Mouse (Mus musculus) spleen, postnatal 36 days (tissue): Measurements from ENCODE around the gene Tsnaxip1.
"Not testable (repeated sequence)": the region's sequence is repeated elsewhere in the genome, so short reads cannot be mapped to it uniquely, and the experiment has no call there.

ENCODE experiments used
- DNase-seq, 2 experiments: peaks; one replicate each; pipeline ENCODE4 v3.0.0; 2022; ENCODE audit warnings: low spot score in 2 of 2, mixed read lengths in 1 of 2

The Tsnaxip1 gene

DNA sequence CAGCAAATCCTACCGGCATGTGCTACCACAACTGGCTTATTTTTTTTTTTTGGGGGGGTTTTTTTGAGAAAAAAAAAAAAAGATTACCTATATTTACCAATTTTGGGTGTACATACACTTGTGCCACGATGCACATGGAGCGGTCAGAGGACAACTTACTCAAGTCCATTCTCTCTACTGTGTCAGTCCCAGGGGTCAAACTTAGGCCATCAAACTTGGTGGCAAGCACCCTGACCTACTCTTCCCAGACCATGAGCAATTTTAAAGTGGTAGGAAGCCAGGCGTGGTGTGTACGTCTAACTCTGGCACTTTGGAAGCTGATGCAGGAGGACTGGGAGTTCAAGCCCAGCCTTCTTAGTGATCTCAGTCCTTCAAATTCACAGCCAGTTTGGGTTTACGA, 14.3 kb upstream of the Tsnaxip1 start:
- DNase-seq, result no peak

- peak in 1 of 2 experiments; percentile 35 for DNase-seq
Observed at GRCm38 (mm10) chr8:105819659-105820058, 7.9 kb upstream of the Tsnaxip1 start.

- DNase-seq, result peak; percentile 74 to 87
Observed at GRCm38 (mm10) chr8:105820925-105821324, 6.6 kb upstream of the Tsnaxip1 start.

- peak; percentile 17 to 34 for DNase-seq
Observed at GRCm38 (mm10) chr8:105825506-105825905, 2.0 kb upstream of the Tsnaxip1 start.

DNA sequence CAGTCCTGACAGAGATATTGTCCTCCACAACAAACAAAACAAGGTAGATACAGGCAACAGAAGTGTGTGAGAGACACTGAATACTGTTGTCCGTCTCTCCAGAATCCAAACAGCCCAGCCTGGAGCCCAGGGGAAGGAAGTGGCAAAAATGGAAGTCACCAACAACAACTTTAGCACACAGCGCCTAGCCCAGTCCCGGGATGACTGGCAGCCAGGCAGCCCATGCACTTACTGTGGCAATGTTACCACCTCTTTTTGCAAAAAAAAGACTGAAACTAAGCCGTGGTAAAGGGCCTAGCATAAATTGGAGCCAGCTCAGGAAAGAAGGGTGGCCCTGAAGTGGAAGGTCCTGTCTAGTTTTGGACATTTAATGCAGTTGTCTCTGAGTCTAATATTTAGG, 1.2 kb upstream of the Tsnaxip1 start:
- no peak for DNase-seq

- not testable (repeated sequence) for DNase-seq
Observed at GRCm38 (mm10) chr8:105833740-105834139, 6.2 kb downstream of the Tsnaxip1 start.

DNA sequence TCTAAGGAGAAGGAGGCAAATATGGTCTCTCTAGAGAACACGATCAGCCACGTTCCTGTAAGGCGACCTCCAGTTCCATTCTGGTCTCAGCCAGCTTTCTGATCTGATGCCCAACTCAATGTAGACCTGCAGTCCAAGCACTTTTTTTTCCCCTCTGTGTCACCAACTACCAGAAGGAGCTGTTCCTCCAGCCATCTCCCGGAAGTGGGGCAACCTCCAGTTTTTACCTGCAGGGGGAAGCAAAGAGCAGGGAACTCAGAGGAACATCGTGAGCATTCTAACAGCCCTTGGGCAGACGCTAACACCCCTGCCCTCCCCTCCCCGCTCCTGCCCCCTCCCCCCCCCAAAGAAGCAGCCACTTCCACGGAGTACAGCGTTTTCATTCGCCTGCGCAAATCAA, 7.8 kb downstream of the Tsnaxip1 start:
- peak; percentile 80 to 86 for DNase-seq

DNA sequence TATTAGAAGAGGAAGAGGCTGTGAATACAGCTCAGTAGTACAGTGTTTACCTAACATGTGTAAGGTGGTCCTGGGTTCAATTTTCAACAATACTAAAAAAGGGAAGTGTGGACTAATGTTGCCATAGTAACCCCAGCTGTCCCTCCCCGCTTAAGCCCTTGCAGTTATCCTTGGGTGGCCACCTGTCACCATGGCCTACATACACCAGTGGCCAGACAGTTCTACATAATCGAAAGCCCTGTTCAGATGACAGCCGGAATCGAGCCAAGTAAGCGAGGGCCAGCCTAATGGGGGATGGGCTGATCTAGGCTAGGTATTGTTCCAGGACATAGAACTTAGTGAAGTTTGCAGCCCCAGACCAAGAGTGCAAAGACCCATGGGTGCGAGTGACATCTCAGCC, 9.5 kb downstream of the Tsnaxip1 start:
- DNase-seq, result peak; percentile 60 to 62

GRCm38 (mm10) chr8:105839209-105839608, 11.7 kb downstream of the Tsnaxip1 start:
- DNase-seq, result no peak

GRCm38 (mm10) chr8:105846678-105847077, 19.1 kb downstream of the Tsnaxip1 start:
- DNase-seq, result no peak

GRCm38 (mm10) chr8:105850014-105850413, 22.5 kb downstream of the Tsnaxip1 start:
- DNase-seq, result no peak

GRCm38 (mm10) chr8:105850611-105851010, 23.1 kb downstream of the Tsnaxip1 start:
- no peak for DNase-seq

- DNase-seq, result peak; percentile 85 to 89
Observed at GRCm38 (mm10) chr8:105851651-105852143, 24.2 kb downstream of the Tsnaxip1 start.

GRCm38 (mm10) chr8:105852146-105852729, 24.7 kb downstream of the Tsnaxip1 start:
- no peak for DNase-seq

DNA sequence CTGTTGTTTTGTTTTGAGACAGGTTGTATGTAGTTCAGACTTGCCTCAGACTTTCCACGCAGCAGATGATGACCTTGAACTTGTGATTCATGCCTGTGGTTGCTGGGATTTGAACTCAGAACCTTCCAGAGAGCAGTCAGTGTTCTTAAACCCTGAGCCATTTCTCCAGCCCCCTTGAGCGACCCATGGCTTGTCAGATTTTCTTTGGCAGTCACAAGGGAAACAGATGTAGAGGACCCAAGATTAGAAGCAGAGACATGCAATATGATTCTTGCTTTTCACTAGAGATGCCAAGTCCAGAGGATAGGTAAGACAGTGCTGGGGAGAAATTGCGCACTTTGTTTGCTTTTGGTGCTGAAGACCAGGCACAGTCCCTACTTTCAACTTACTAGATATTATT, 25.6 kb downstream of the Tsnaxip1 start, which contains the start of gene Cenpt:
TSS of gene Cenpt (minus strand) at position 101 of the 400 bp plus-strand sequence.
- DNase-seq, result no peak

- no peak for DNase-seq
Observed at GRCm38 (mm10) chr8:105854303-105854702, 26.8 kb downstream of the Tsnaxip1 start.

- DNase-seq, result peak; percentile 91 to 92
Observed at GRCm38 (mm10) chr8:105854715-105855216, 27.2 kb downstream of the Tsnaxip1 start, which contains the start of gene Thap11. Thap11 (plus strand) TSS chr8:105855132.

DNA sequence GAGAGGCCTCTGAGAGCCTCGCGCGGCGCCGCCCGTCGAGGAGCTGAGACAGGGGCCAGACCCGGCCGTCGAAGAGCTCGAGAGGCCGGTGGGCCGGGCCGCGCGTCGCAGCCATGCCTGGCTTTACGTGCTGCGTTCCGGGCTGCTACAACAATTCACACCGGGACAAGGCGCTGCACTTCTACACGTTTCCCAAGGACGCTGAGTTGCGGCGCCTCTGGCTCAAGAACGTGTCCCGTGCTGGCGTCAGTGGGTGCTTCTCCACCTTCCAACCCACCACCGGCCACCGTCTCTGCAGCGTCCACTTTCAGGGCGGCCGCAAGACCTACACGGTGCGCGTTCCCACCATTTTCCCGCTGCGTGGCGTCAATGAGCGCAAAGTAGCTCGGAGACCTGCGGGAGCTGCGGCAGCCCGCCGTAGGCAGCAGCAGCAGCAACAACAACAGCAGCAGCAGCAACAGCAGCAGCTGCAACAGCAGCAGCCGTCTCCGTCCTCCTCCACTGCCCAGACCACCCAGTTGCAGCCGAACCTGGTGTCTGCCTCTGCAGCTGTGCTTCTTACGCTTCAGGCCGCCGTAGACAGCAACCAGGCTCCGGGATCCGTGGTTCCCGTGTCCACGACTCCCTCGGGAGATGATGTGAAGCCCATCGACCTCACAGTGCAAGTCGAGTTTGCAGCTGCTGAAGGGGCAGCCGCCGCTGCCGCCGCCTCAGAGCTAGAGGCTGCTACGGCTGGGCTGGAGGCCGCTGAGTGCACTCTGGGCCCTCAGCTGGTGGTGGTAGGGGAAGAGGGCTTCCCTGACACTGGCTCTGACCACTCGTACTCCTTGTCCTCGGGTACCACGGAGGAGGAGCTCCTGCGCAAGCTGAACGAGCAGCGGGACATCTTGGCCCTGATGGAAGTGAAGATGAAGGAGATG, 28.0 kb downstream of the Tsnaxip1 start:
- peak; percentile 21 to 22 for DNase-seq

GRCm38 (mm10) chr8:105856168-105856835, 28.8 kb downstream of the Tsnaxip1 start:
- DNase-seq, result no peak

GRCm38 (mm10) chr8:105858495-105858894, 31.0 kb downstream of the Tsnaxip1 start:
- DNase-seq, result peak in 1 of 2 experiments; percentile 29

GRCm38 (mm10) chr8:105859314-105859713, 31.8 kb downstream of the Tsnaxip1 start:
- peak; percentile 20 to 60 for DNase-seq
